Mouse (Mus musculus) G1E (cell line): Measurements from ENCODE around the gene Hypk. TPM values are rescaled to one million over a fixed set of nuclear protein-coding genes. Genes with fewer than 3 reads are reported as not detected.

Experiments
- ATAC-seq: 2 replicates; pipeline ENCODE4 v1.8.0; 2016; ENCODE audit warnings: mild to moderate bottlenecking; ENCODE audit not compliant: insufficient number of reproducible peaks, poor library complexity, low FRiP score, severe bottlenecking; ENCODE audit errors: extremely low read depth
- DNase-seq: peaks from one replicate; pipeline ENCODE4 v3.0.0; 2012; ENCODE audit warnings: low spot score
- H3K27me3 ChIP-seq: 2 replicates; pipeline ENCODE4 v1.6.1; 2012; ENCODE audit warnings: mild to moderate bottlenecking, low read length, inconsistent platforms; ENCODE audit not compliant: insufficient read depth
- H3K36me3 ChIP-seq: replicated peaks from 2 replicates; pipeline ENCODE3; 2012; ENCODE audit warnings: mild to moderate bottlenecking, inconsistent platforms
- H3K4me1 ChIP-seq: 2 replicates; pipeline ENCODE4 v1.6.1; 2012; ENCODE audit warnings: low read depth, low read length, inconsistent platforms, mixed read lengths; ENCODE audit not compliant: insufficient read depth
- H3K4me3 ChIP-seq: 2 replicates; pipeline ENCODE4 v1.5.1; 2012; ENCODE audit warnings: low read depth, mild to moderate bottlenecking, inconsistent platforms, low read length, moderate library complexity, mixed read lengths
- H3K9me3 ChIP-seq: replicated peaks from 2 replicates; pipeline ENCODE4 v1.6.1; 2012; ENCODE audit warnings: inconsistent platforms
- CTCF ChIP-seq: IDR thresholded peaks from 2 replicates; pipeline ENCODE4 v1.5.1; 2012; ENCODE audit warnings: low read depth, low read length, inconsistent platforms, mixed read lengths
- GATA1 ChIP-seq: IDR thresholded peaks from 2 replicates; pipeline ENCODE4 v1.6.1; 2012; ENCODE audit warnings: borderline replicate concordance, low read length, inconsistent platforms, mixed read lengths
- GATA2 ChIP-seq: IDR thresholded peaks from 2 replicates; pipeline ENCODE4 v1.6.1; 2012; ENCODE audit warnings: low read depth, low read length, inconsistent platforms, borderline replicate concordance
- POLR2AphosphoS5 ChIP-seq: IDR thresholded peaks from 2 replicates; pipeline ENCODE4 v1.6.1; 2012; ENCODE audit warnings: low read depth, low read length, inconsistent platforms; ENCODE audit not compliant: insufficient replicate concordance
- TAL1 ChIP-seq: conservative IDR thresholded peaks from 2 replicates; pipeline ENCODE4 v1.6.1; 2012; ENCODE audit warnings: low read depth, low read length, inconsistent platforms, mixed read lengths
- polyA plus RNA-seq: library from polyadenylated mRNA; stranded (reverse); fragments of >175 nt; gene quantifications from 2 replicates; pipeline ENCODE4 v1.2.3, GENCODE M21; 2012
- total RNA-seq, 2 experiments: library from RNA; stranded (forward) in 1 of 2; stranded (reverse) in 1 of 2; fragments of 200-1000 nt in 1 of 2; fragments of >200 nt in 1 of 2; fragmentation: Nextera tagmentation in 1 of 2; gene quantifications; 2 replicates each; pipeline ENCODE4 v1.2.3; 2014 to 2017

Gene Hypk
- total and polyA plus RNA-seq, 3 experiments: 21.5 to 124 (median 82.9) TPM

DNA sequence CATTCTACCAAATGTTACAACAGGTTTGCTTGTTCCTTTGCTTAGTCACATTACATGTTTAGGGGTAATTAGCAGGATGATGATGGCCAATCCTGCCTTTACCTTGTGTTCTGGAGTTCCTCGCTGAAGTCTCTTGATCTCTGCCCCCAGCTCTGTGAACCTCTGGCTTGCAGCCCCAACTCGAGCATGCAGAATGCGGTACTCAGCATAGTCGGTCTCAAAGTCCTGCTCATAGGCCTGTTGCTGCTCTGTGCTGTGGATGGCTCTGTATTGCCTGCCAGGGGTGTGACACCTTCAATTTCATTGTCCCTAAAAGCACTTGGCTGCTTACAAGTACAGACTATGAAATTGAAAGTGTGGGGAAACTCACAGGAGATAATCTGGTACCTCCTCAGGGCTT lies 13.3 kb upstream of the Hypk start:
- no peaks in the 10 kb centered on the region for H3K9me3 ChIP-seq
- DNase-seq (no peak), ATAC-seq (no peak)
- H3K4me1 ChIP-seq: peaks cover 23% of the 10 kb centered on the region
- H3K27me3 ChIP-seq: 0 out of 2 replicates have a peak, but pooled peaks cover 2% of the 10 kb centered on the region
- TF ChIP-seq POLR2AphosphoS5 (no peak), GATA2 (no peak), GATA1 (no peak), TAL1 (no peak), CTCF (no peak)
- no peak overlapping the region for H3K4me3 ChIP-seq
- H3K36me3 ChIP-seq: peaks cover 58% of the 10 kb centered on the region

GRCm38 (mm10) chr2:121440834-121441605 lies 12.1 kb upstream of the Hypk start:
- H3K4me1 ChIP-seq: peaks cover 34% of the 10 kb centered on the region
- no peak overlapping the region for H3K4me3 ChIP-seq
- TF ChIP-seq TAL1 (no peak), GATA1 (no peak)
- peaks cover 47% of the 10 kb centered on the region for H3K36me3 ChIP-seq
- DNase-seq: no peak
- no peak for ATAC-seq
- H3K27me3 ChIP-seq: 0 out of 2 replicates have a peak, but pooled peaks cover 2% of the 10 kb centered on the region
- H3K9me3 ChIP-seq: no peaks in the 10 kb centered on the region

DNA sequence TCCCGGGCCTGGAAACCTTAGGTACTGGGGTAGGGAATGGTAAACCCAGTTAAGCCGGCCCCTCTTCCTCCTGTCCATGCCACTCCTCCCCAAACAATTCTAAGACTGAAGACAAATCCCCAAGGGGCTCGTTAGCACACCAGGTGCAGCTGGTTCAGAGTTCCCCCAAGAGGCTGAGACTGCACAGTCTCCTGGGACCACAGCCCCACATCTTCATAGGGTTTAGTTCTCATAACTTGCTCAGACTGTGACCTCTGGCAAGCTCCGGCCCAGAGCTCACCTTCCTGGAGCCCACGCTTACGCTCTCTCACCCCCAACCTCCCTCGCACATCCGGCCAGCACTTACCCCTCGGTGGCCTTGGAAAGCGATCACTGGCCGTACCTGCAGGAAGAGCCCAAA lies 11.3 kb upstream of the Hypk start:
- 0 out of 2 replicates have a peak, but pooled peaks cover 2% of the 10 kb centered on the region for H3K27me3 ChIP-seq
- peaks cover 42% of the 10 kb centered on the region for H3K4me1 ChIP-seq
- no peak for TF ChIP-seq TAL1
- no peak for TF ChIP-seq GATA2
- TF ChIP-seq CTCF: no peak
- TF ChIP-seq GATA1: no peak
- TF ChIP-seq POLR2AphosphoS5: no peak
- ATAC-seq: no peak
- no peak for DNase-seq
- peaks cover 44% of the 10 kb centered on the region for H3K36me3 ChIP-seq
- no peaks in the 10 kb centered on the region for H3K9me3 ChIP-seq
- H3K4me3 ChIP-seq: peak overlapping the region; percentile 74; the same call in 1 of the 2 replicates

- 0 out of 2 replicates have a peak, but pooled peaks cover 2% of the 10 kb centered on the region for H3K27me3 ChIP-seq
- H3K36me3 ChIP-seq: peaks cover 39% of the 10 kb centered on the region
- ATAC-seq (peak; percentile 57; the same call in 1 of the 2 replicates), DNase-seq (peak; percentile 76)
- H3K4me1 ChIP-seq: peaks cover 44% of the 10 kb centered on the region
- H3K9me3 ChIP-seq: no peaks in the 10 kb centered on the region
- H3K4me3 ChIP-seq: peak overlapping the region; percentile 74
- TF ChIP-seq POLR2AphosphoS5 (no peak), GATA1 (no peak), TAL1 (no peak), CTCF (no peak), GATA2 (no peak)
Measured at GRCm38 (mm10) chr2:121442259-121443067, 10.6 kb upstream of the Hypk start.

DNA sequence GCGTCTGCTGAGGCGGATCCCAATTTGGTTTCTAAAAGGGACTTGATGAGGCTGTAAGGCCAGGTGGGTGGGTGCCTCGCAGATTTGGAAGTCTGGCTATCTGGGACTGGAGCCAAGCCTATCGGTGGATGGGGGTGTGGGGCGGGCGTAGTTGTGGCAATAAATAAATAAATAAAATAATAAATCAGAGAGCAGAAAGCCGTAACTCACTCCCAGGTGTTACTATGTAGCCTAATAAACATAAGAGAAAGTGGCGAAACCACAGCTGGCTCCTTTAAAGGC lies 10.1 kb upstream of the Hypk start:
- DNase-seq (no peak), ATAC-seq (no peak)
- Histone ChIP-seq H3K9me3 (no peaks in the 10 kb centered on the region), H3K36me3 (peaks cover 34% of the 10 kb centered on the region), H3K4me3 (peak overlapping the region; percentile 74; the same call in 1 of the 2 replicates), H3K27me3 (0 out of 2 replicates have a peak, but pooled peaks cover 2% of the 10 kb centered on the region), H3K4me1 (peaks cover 50% of the 10 kb centered on the region)
- TF ChIP-seq GATA1 (no peak), GATA2 (no peak), TAL1 (no peak), CTCF (no peak), POLR2AphosphoS5 (no peak)

DNA sequence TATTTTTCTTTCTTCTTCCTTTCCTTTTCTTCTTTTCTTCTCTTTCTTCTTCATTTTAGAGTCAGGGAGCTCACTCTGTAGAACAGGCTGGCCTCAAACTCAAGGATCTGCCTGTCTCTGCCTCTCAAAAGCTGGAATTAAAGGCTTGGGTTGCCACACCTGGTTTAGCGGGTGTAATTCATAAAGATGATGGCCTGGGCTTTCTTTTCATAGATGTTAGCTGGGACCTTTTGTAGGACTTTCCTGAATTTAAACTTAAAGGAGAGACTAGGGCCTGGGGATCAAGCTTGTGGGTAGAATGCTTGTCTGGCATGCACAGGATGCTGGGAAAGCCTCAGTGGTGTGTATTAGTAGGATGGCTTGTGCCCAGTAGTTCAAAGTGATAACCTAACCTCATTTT lies 8.9 kb upstream of the Hypk start, which contains the start of gene Ell3:
Gene Ell3 (minus strand): TSS at position 101 of the 400 bp plus-strand sequence.
- 0 out of 2 replicates have a peak, but pooled peaks cover 2% of the 10 kb centered on the region for H3K27me3 ChIP-seq
- no peak within 1 kb of the TSS; the same call in 1 of the 2 replicates for H3K4me3 ChIP-seq
- DNase-seq (no peak), ATAC-seq (no peak)
- H3K36me3 ChIP-seq: peaks cover 23% of the 10 kb centered on the region
- H3K4me1 ChIP-seq: peaks cover 56% of the 10 kb centered on the region
- TF ChIP-seq POLR2AphosphoS5: no peak
- no peak for TF ChIP-seq GATA1
- no peak for TF ChIP-seq GATA2
- TF ChIP-seq CTCF: no peak
- no peaks in the 10 kb centered on the region for H3K9me3 ChIP-seq
